Mouse (Mus musculus): Measurements from ENCODE around the gene Rnf26. TPM values are rescaled to one million over a fixed set of nuclear protein-coding genes. Genes with fewer than 3 reads are reported as not detected.

Gene Rnf26
- total RNA-seq, 1 experiment, result 19.9 TPM

- in situ Hi-C loops (cut with MboI; ENCODE audit: low sequenced_read_pairs in 2 of 2, unreplicated experiment in 2 of 2), result no loop called here
- H3K4me3 ChIP-seq (ENCODE audit: insufficient read depth in 1 of 2, low read depth in 1 of 2, low read length in 2 of 2, poor library complexity in 1 of 2, severe bottlenecking in 1 of 2), result no peak overlapping the region
- H3K36me3 ChIP-seq (ENCODE audit: control insufficient read depth, insufficient read depth, low read length, poor library complexity, severe bottlenecking), result peaks cover 23% of the 10 kb centered on the region
- H3K9me3 ChIP-seq (ENCODE audit: control insufficient read depth, insufficient read depth, low read depth, low read length), result no peaks in the 10 kb centered on the region
- no peak overlapping the region for H3K9ac ChIP-seq (ENCODE audit: insufficient read depth, low read depth, low read length, poor library complexity, severe bottlenecking)
- TF ChIP-seq HCFC1 (IDR thresholded peaks at IDR 0.05; ENCODE audit: borderline replicate concordance, insufficient read depth, low read length) (no peak), ZC3H11A (IDR thresholded peaks at IDR 0.05; ENCODE audit: borderline replicate concordance, low read depth, low read length) (no peak), ZNF384 (IDR thresholded peaks at IDR 0.05; ENCODE audit: low read depth, low read length) (no peak), MAFK (IDR thresholded peaks at IDR 0.05; ENCODE audit: insufficient read depth, low read depth, low read length) (no peak), CHD2 (IDR thresholded peaks at IDR 0.05; ENCODE audit: low read depth, low read length) (no peak)
- peaks cover 10 to 32% of the 10 kb centered on the region in 2 experiments for H3K4me1 ChIP-seq (ENCODE audit: control insufficient read depth in 2 of 2, insufficient read depth in 2 of 2, low read length in 2 of 2, poor library complexity in 1 of 2)
- no peak for DNase-seq (ENCODE audit: low read depth, low spot score)
- peak overlapping the region; percentile 44; the same call in 1 of the 2 replicates for H3K27ac ChIP-seq (ENCODE audit: insufficient read depth, low read depth, low read length, poor library complexity, severe bottlenecking)
Measured at GRCm38 (mm10) chr9:44144023-44144717, 30.9 kb upstream of the Rnf26 start.

- peaks cover 27% of the 10 kb centered on the region for H3K36me3 ChIP-seq (ENCODE audit: control insufficient read depth, insufficient read depth, low read length, poor library complexity, severe bottlenecking)
Measured at GRCm38 (mm10) chr9:44143421-44143820, 30.1 kb upstream of the Rnf26 start.

DNA sequence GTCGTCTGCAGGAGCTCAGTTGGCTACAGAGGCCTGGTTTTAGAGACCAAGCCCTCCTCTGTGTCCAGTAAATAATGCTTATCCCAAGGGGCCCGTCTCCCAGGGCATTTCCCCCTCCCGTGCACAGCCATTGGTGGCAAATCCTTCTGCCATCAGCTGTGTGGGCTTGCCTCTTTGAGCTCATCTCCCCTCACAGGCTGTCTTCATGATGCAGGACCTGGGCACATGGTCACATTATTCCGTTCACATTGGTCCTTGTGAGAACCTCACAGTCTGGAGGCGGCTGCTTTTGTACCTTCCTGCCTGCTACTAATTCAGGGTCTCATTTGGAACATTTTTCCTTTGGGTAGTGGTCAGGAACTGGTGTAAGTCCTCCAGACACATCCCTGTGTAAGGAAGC lies 28.6 kb upstream of the Rnf26 start:
- Histone ChIP-seq H3K4me3 (ENCODE audit: insufficient read depth in 1 of 2, low read depth in 1 of 2, low read length in 2 of 2, poor library complexity in 1 of 2, severe bottlenecking in 1 of 2) (no peak overlapping the region), H3K27ac (ENCODE audit: insufficient read depth, low read depth, low read length, poor library complexity, severe bottlenecking) (no peak overlapping the region), H3K9ac (ENCODE audit: insufficient read depth, low read depth, low read length, poor library complexity, severe bottlenecking) (no peak overlapping the region), H3K36me3 (ENCODE audit: control insufficient read depth, insufficient read depth, low read length, poor library complexity, severe bottlenecking) (peaks cover 31% of the 10 kb centered on the region), H3K9me3 (ENCODE audit: control insufficient read depth, insufficient read depth, low read depth, low read length) (no peaks in the 10 kb centered on the region), H3K4me1 (ENCODE audit: control insufficient read depth in 2 of 2, insufficient read depth in 2 of 2, low read length in 2 of 2, poor library complexity in 1 of 2) (peaks cover 10 to 37% of the 10 kb centered on the region in 2 experiments)
- DNase-seq (ENCODE audit: low read depth, low spot score), result no peak
- in situ Hi-C loops (cut with MboI; ENCODE audit: low sequenced_read_pairs in 2 of 2, unreplicated experiment in 2 of 2), result no loop called here
- TF ChIP-seq CHD2 (IDR thresholded peaks at IDR 0.05; ENCODE audit: low read depth, low read length), result no peak
- TF ChIP-seq ZNF384 (IDR thresholded peaks at IDR 0.05; ENCODE audit: low read depth, low read length), result no peak
- TF ChIP-seq HCFC1 (IDR thresholded peaks at IDR 0.05; ENCODE audit: borderline replicate concordance, insufficient read depth, low read length), result no peak
- no peak for TF ChIP-seq ZC3H11A (IDR thresholded peaks at IDR 0.05; ENCODE audit: borderline replicate concordance, low read depth, low read length)
- no peak for TF ChIP-seq MAFK (IDR thresholded peaks at IDR 0.05; ENCODE audit: insufficient read depth, low read depth, low read length)

More at GRCm38 (mm10) chr9:44143421-44143820, 30.1 kb upstream of the Rnf26 start:
- Histone ChIP-seq H3K27ac (ENCODE audit: insufficient read depth, low read depth, low read length, poor library complexity, severe bottlenecking) (peak overlapping the region; percentile 44; the same call in 1 of the 2 replicates), H3K4me1 (ENCODE audit: control insufficient read depth in 2 of 2, insufficient read depth in 2 of 2, low read length in 2 of 2, poor library complexity in 1 of 2) (peaks cover 10 to 37% of the 10 kb centered on the region in 2 experiments), H3K9ac (ENCODE audit: insufficient read depth, low read depth, low read length, poor library complexity, severe bottlenecking) (no peak overlapping the region), H3K9me3 (ENCODE audit: control insufficient read depth, insufficient read depth, low read depth, low read length) (no peaks in the 10 kb centered on the region), H3K4me3 (ENCODE audit: insufficient read depth in 1 of 2, low read depth in 1 of 2, low read length in 2 of 2, poor library complexity in 1 of 2, severe bottlenecking in 1 of 2) (no peak overlapping the region)
- DNase-seq (ENCODE audit: low read depth, low spot score), result no peak
- in situ Hi-C loops (cut with MboI; ENCODE audit: low sequenced_read_pairs in 2 of 2, unreplicated experiment in 2 of 2), result no loop called here
- TF ChIP-seq CHD2 (IDR thresholded peaks at IDR 0.05; ENCODE audit: low read depth, low read length) (no peak), HCFC1 (IDR thresholded peaks at IDR 0.05; ENCODE audit: borderline replicate concordance, insufficient read depth, low read length) (no peak), ZC3H11A (IDR thresholded peaks at IDR 0.05; ENCODE audit: borderline replicate concordance, low read depth, low read length) (no peak)

DNA sequence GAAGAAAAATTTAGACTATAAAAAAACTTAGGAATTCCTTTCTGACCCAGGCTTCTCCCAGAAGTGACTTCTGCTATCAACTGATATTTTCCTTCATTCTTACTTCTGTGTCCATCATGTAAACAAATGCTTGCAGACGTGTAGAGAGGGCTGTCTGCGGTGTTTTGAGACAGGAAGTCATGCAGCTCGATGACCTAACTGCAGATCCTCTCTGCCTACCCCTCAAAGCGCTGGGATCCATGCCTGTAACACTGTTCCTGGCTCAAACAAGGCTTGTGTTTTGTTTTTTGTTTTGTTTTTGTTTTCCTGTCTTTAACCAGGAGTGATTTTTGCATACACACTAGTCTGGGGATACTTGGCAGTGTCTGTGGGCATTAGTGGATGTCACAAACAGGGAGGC lies 24.5 kb upstream of the Rnf26 start:
- peaks cover 28% of the 10 kb centered on the region for H3K36me3 ChIP-seq (ENCODE audit: control insufficient read depth, insufficient read depth, low read length, poor library complexity, severe bottlenecking)
- no peak overlapping the region for H3K27ac ChIP-seq (ENCODE audit: insufficient read depth, low read depth, low read length, poor library complexity, severe bottlenecking)
- H3K9ac ChIP-seq (ENCODE audit: insufficient read depth, low read depth, low read length, poor library complexity, severe bottlenecking), result no peak overlapping the region
- no peak for DNase-seq (ENCODE audit: low read depth, low spot score)
- no peak for TF ChIP-seq ZNF384 (IDR thresholded peaks at IDR 0.05; ENCODE audit: low read depth, low read length)
- TF ChIP-seq HCFC1 (IDR thresholded peaks at IDR 0.05; ENCODE audit: borderline replicate concordance, insufficient read depth, low read length), result no peak
- no peak for TF ChIP-seq CHD2 (IDR thresholded peaks at IDR 0.05; ENCODE audit: low read depth, low read length)
- TF ChIP-seq MAFK (IDR thresholded peaks at IDR 0.05; ENCODE audit: insufficient read depth, low read depth, low read length), result no peak
- no peak for TF ChIP-seq ZC3H11A (IDR thresholded peaks at IDR 0.05; ENCODE audit: borderline replicate concordance, low read depth, low read length)
- peaks cover 6 to 53% of the 10 kb centered on the region in 2 experiments for H3K4me1 ChIP-seq (ENCODE audit: control insufficient read depth in 2 of 2, insufficient read depth in 2 of 2, low read length in 2 of 2, poor library complexity in 1 of 2)
- no peak overlapping the region for H3K4me3 ChIP-seq (ENCODE audit: insufficient read depth in 1 of 2, low read depth in 1 of 2, low read length in 2 of 2, poor library complexity in 1 of 2, severe bottlenecking in 1 of 2)
- in situ Hi-C loops (cut with MboI; ENCODE audit: low sequenced_read_pairs in 2 of 2, unreplicated experiment in 2 of 2), result no loop called here
- H3K9me3 ChIP-seq (ENCODE audit: control insufficient read depth, insufficient read depth, low read depth, low read length), result no peaks in the 10 kb centered on the region
